Mouse (Mus musculus): ENCODE data around the gene Gjb3. TPM values are rescaled to one million over a fixed set of nuclear protein-coding genes. Genes with fewer than 3 reads are reported as not detected.

The Gjb3 gene
- polyA plus RNA-seq, 1 experiment: 1.8 TPM

- H3K79me3 ChIP-seq (ENCODE audit: low read depth): no peaks in the 10 kb centered on the region
- H3K27me3 ChIP-seq (ENCODE audit: control insufficient read depth, insufficient read depth, insufficient read length): no peaks in the 10 kb centered on the region
- H3K36me3 ChIP-seq (ENCODE audit: control insufficient read depth, insufficient read depth): no peaks in the 10 kb centered on the region
- no peaks in the 10 kb centered on the region for H3K79me2 ChIP-seq (ENCODE audit: control insufficient read depth, insufficient read depth)
- H3ac ChIP-seq (ENCODE audit: control insufficient read depth, insufficient read length, low read depth): no peak overlapping the region
- TF ChIP-seq MYOG (IDR thresholded peaks at IDR 0.05; ENCODE audit: control insufficient read depth, extremely low read depth, insufficient read length) (no peak), FOSL1 (IDR thresholded peaks at IDR 0.05; ENCODE audit: insufficient read depth, low read length, poor library complexity, severe bottlenecking) (no peak), CEBPB (IDR thresholded peaks at IDR 0.05; ENCODE audit: low read depth) (no peak), USF1 (IDR thresholded peaks at IDR 0.05; ENCODE audit: low read depth) (no peak), MAX (IDR thresholded peaks at IDR 0.05) (no peak), CTCF (IDR thresholded peaks at IDR 0.05; ENCODE audit: control insufficient read depth, insufficient read depth, insufficient read length) (no peak), MYOD1 (IDR thresholded peaks at IDR 0.05; ENCODE audit: control insufficient read depth, insufficient read length, low read depth) (no peak)
- no peak overlapping the region for H3K4me3 ChIP-seq (ENCODE audit: insufficient read depth, poor library complexity, severe bottlenecking)
Measured at GRCm38 (mm10) chr4:127325276-127325675, 5.4 kb downstream of the Gjb3 start.

GRCm38 (mm10) chr4:127324759-127325158, 5.9 kb downstream of the Gjb3 start:
- no peak for TF ChIP-seq CEBPB (IDR thresholded peaks at IDR 0.05; ENCODE audit: low read depth)
- peak; percentile 67 for TF ChIP-seq CTCF (IDR thresholded peaks at IDR 0.05; ENCODE audit: control insufficient read depth, insufficient read depth, insufficient read length)
- TF ChIP-seq FOSL1 (IDR thresholded peaks at IDR 0.05; ENCODE audit: insufficient read depth, low read length, poor library complexity, severe bottlenecking): no peak
- TF ChIP-seq USF1 (IDR thresholded peaks at IDR 0.05; ENCODE audit: low read depth): no peak
- TF ChIP-seq MYOD1 (IDR thresholded peaks at IDR 0.05; ENCODE audit: control insufficient read depth, insufficient read length, low read depth): no peak
- peak; percentile 60 for TF ChIP-seq MAX (IDR thresholded peaks at IDR 0.05)
- no peak for TF ChIP-seq MYOG (IDR thresholded peaks at IDR 0.05; ENCODE audit: control insufficient read depth, extremely low read depth, insufficient read length)
- Histone ChIP-seq H3K79me3 (ENCODE audit: low read depth) (no peaks in the 10 kb centered on the region), H3K79me2 (ENCODE audit: control insufficient read depth, insufficient read depth) (no peaks in the 10 kb centered on the region), H3K36me3 (ENCODE audit: control insufficient read depth, insufficient read depth) (no peaks in the 10 kb centered on the region), H3ac (ENCODE audit: control insufficient read depth, insufficient read length, low read depth) (no peak overlapping the region), H3K27me3 (ENCODE audit: control insufficient read depth, insufficient read depth, insufficient read length) (no peaks in the 10 kb centered on the region), H3K4me3 (ENCODE audit: insufficient read depth, poor library complexity, severe bottlenecking) (no peak overlapping the region)

- Histone ChIP-seq H3K27me3 (ENCODE audit: control insufficient read depth, insufficient read depth, insufficient read length) (no peaks in the 10 kb centered on the region), H3K36me3 (ENCODE audit: control insufficient read depth, insufficient read depth) (no peaks in the 10 kb centered on the region), H3K79me2 (ENCODE audit: control insufficient read depth, insufficient read depth) (no peaks in the 10 kb centered on the region), H3K4me3 (ENCODE audit: insufficient read depth, poor library complexity, severe bottlenecking) (no peak overlapping the region), H3K79me3 (ENCODE audit: low read depth) (no peaks in the 10 kb centered on the region), H3ac (ENCODE audit: control insufficient read depth, insufficient read length, low read depth) (no peak overlapping the region)
- TF ChIP-seq MYOD1 (IDR thresholded peaks at IDR 0.05; ENCODE audit: control insufficient read depth, insufficient read length, low read depth) (no peak), CTCF (IDR thresholded peaks at IDR 0.05; ENCODE audit: control insufficient read depth, insufficient read depth, insufficient read length) (no peak), USF1 (IDR thresholded peaks at IDR 0.05; ENCODE audit: low read depth) (no peak), CEBPB (IDR thresholded peaks at IDR 0.05; ENCODE audit: low read depth) (no peak), FOSL1 (IDR thresholded peaks at IDR 0.05; ENCODE audit: insufficient read depth, low read length, poor library complexity, severe bottlenecking) (no peak), MAX (IDR thresholded peaks at IDR 0.05) (no peak), MYOG (IDR thresholded peaks at IDR 0.05; ENCODE audit: control insufficient read depth, extremely low read depth, insufficient read length) (no peak)
Measured at GRCm38 (mm10) chr4:127324296-127324695, 6.3 kb downstream of the Gjb3 start.

- H3K36me3 ChIP-seq (ENCODE audit: control insufficient read depth, insufficient read depth): no peaks in the 10 kb centered on the region
- H3K79me3 ChIP-seq (ENCODE audit: low read depth): no peaks in the 10 kb centered on the region
Measured at GRCm38 (mm10) chr4:127323651-127324050, 7.0 kb downstream of the Gjb3 start.

GRCm38 (mm10) chr4:127319613-127320012, 11.0 kb downstream of the Gjb3 start:
- no peaks in the 10 kb centered on the region for H3K27me3 ChIP-seq (ENCODE audit: control insufficient read depth, insufficient read depth, insufficient read length)
- H3K79me2 ChIP-seq (ENCODE audit: control insufficient read depth, insufficient read depth): no peaks in the 10 kb centered on the region
- H3K36me3 ChIP-seq (ENCODE audit: control insufficient read depth, insufficient read depth): no peaks in the 10 kb centered on the region
- TF ChIP-seq FOSL1 (IDR thresholded peaks at IDR 0.05; ENCODE audit: insufficient read depth, low read length, poor library complexity, severe bottlenecking) (no peak), CTCF (IDR thresholded peaks at IDR 0.05; ENCODE audit: control insufficient read depth, insufficient read depth, insufficient read length) (peak; percentile 42), MYOD1 (IDR thresholded peaks at IDR 0.05; ENCODE audit: control insufficient read depth, insufficient read length, low read depth) (no peak), MAX (IDR thresholded peaks at IDR 0.05) (no peak), USF1 (IDR thresholded peaks at IDR 0.05; ENCODE audit: low read depth) (no peak), MYOG (IDR thresholded peaks at IDR 0.05; ENCODE audit: control insufficient read depth, extremely low read depth, insufficient read length) (no peak)
- no peaks in the 10 kb centered on the region for H3K79me3 ChIP-seq (ENCODE audit: low read depth)
- no peak overlapping the region for H3K4me3 ChIP-seq (ENCODE audit: insufficient read depth, poor library complexity, severe bottlenecking)
- H3ac ChIP-seq (ENCODE audit: control insufficient read depth, insufficient read length, low read depth): no peak overlapping the region

More at GRCm38 (mm10) chr4:127323651-127324050, 7.0 kb downstream of the Gjb3 start:
- Histone ChIP-seq H3K4me3 (ENCODE audit: insufficient read depth, poor library complexity, severe bottlenecking) (no peak overlapping the region), H3K27me3 (ENCODE audit: control insufficient read depth, insufficient read depth, insufficient read length) (no peaks in the 10 kb centered on the region), H3ac (ENCODE audit: control insufficient read depth, insufficient read length, low read depth) (no peak overlapping the region), H3K79me2 (ENCODE audit: control insufficient read depth, insufficient read depth) (no peaks in the 10 kb centered on the region)
- TF ChIP-seq FOSL1 (IDR thresholded peaks at IDR 0.05; ENCODE audit: insufficient read depth, low read length, poor library complexity, severe bottlenecking): no peak
- no peak for TF ChIP-seq USF1 (IDR thresholded peaks at IDR 0.05; ENCODE audit: low read depth)
- no peak for TF ChIP-seq CEBPB (IDR thresholded peaks at IDR 0.05; ENCODE audit: low read depth)
- no peak for TF ChIP-seq MYOD1 (IDR thresholded peaks at IDR 0.05; ENCODE audit: control insufficient read depth, insufficient read length, low read depth)
- TF ChIP-seq MAX (IDR thresholded peaks at IDR 0.05): no peak
- TF ChIP-seq CTCF (IDR thresholded peaks at IDR 0.05; ENCODE audit: control insufficient read depth, insufficient read depth, insufficient read length): no peak
- TF ChIP-seq MYOG (IDR thresholded peaks at IDR 0.05; ENCODE audit: control insufficient read depth, extremely low read depth, insufficient read length): no peak

GRCm38 (mm10) chr4:127317143-127317542, 13.5 kb downstream of the Gjb3 start:
- H3K27me3 ChIP-seq (ENCODE audit: control insufficient read depth, insufficient read depth, insufficient read length): no peaks in the 10 kb centered on the region
- no peak for TF ChIP-seq CEBPB (IDR thresholded peaks at IDR 0.05; ENCODE audit: low read depth)
- no peak for TF ChIP-seq CTCF (IDR thresholded peaks at IDR 0.05; ENCODE audit: control insufficient read depth, insufficient read depth, insufficient read length)
- no peak for TF ChIP-seq FOSL1 (IDR thresholded peaks at IDR 0.05; ENCODE audit: insufficient read depth, low read length, poor library complexity, severe bottlenecking)
- no peak for TF ChIP-seq MAX (IDR thresholded peaks at IDR 0.05)
- no peak for TF ChIP-seq MYOG (IDR thresholded peaks at IDR 0.05; ENCODE audit: control insufficient read depth, extremely low read depth, insufficient read length)
- no peak for TF ChIP-seq USF1 (IDR thresholded peaks at IDR 0.05; ENCODE audit: low read depth)
- TF ChIP-seq MYOD1 (IDR thresholded peaks at IDR 0.05; ENCODE audit: control insufficient read depth, insufficient read length, low read depth): no peak
- H3K36me3 ChIP-seq (ENCODE audit: control insufficient read depth, insufficient read depth): no peaks in the 10 kb centered on the region
- H3ac ChIP-seq (ENCODE audit: control insufficient read depth, insufficient read length, low read depth): no peak overlapping the region
- no peaks in the 10 kb centered on the region for H3K79me2 ChIP-seq (ENCODE audit: control insufficient read depth, insufficient read depth)
- no peaks in the 10 kb centered on the region for H3K79me3 ChIP-seq (ENCODE audit: low read depth)
- no peak overlapping the region for H3K4me3 ChIP-seq (ENCODE audit: insufficient read depth, poor library complexity, severe bottlenecking)
